12 mouse cellular contexts compared by ENCODE assay signal in genomic region chr4:57037554-57037953, GRCm38 (mm10). TPM values are rescaled to one million over a fixed set of nuclear protein-coding genes. Genes with fewer than 3 reads are reported as not detected.
"Had no signal": no experiment of that assay in that cellular context is flagged by ENCODE, and none has a peak within 500 bp of the region (broad histone marks: within the 10 kb centered on the region; RNA-seq: fewer than 3 reads in every experiment).

No protein-coding gene starts in this region.

- H3K4me2 ChIP-seq: limb, embryonic 15.5 days; liver, embryonic 13.5 days; neural tube, embryonic 12.5 days had no signal

- H3K27ac ChIP-seq: left cerebral cortex, adult 2 months; limb, embryonic 15.5 days; liver, embryonic 13.5 days; midbrain, embryonic 10.5 days; neural tube, embryonic 12.5 days had no signal

- H3K27me3 ChIP-seq: limb, embryonic 15.5 days; liver, embryonic 13.5 days; neural tube, embryonic 12.5 days had no signal

- H3K4me3 ChIP-seq: left cerebral cortex, adult 2 months; limb, embryonic 15.5 days; liver, embryonic 13.5 days; midbrain, embryonic 10.5 days; neural tube, embryonic 12.5 days had no signal

- ATAC-seq: intestine, postnatal 0 days had no signal

- H3K9me3 ChIP-seq: liver, embryonic 13.5 days; midbrain, embryonic 10.5 days; neural tube, embryonic 12.5 days had no signal

- DNase-seq: kidney, adult 8-10 months; kidney, postnatal 25 days; liver, embryonic 13.5 days; lung, adult 18-20 months; midbrain, embryonic 14.5 days; thymus, adult 2 months; thymus, postnatal 36 days had no signal

- H3K36me3 ChIP-seq: limb, embryonic 15.5 days; liver, embryonic 13.5 days; midbrain, embryonic 10.5 days; neural tube, embryonic 12.5 days had no signal

- H3K9ac ChIP-seq: limb, embryonic 15.5 days; liver, embryonic 13.5 days; neural tube, embryonic 12.5 days had no signal

RNA-seq across cellular contexts. Expression of gene Frrs1l, which starts 47.4 kb away (rescaled TPM):
- polyA plus RNA-seq: thymus, adult 2 months had no signal
